Mouse (Mus musculus) hindbrain, embryonic 10.5 days (tissue): ENCODE results near the gene Slc25a28. TPM values are rescaled to one million over a fixed set of nuclear protein-coding genes. Genes with fewer than 3 reads are reported as not detected.

Experiments
- DNase-seq: peaks from one replicate; pipeline ENCODE4 v3.0.0-alpha.2; 2017; ENCODE audit warnings: low spot score
- H3K27ac ChIP-seq: fragments of 300-500 bp; sonication (generic); 2 replicates; pipeline ENCODE4 v1.5.1; 2016; ENCODE audit warnings: mild to moderate bottlenecking, moderate library complexity
- H3K27me3 ChIP-seq: fragments of 300-500 bp; sonication (generic); 2 replicates; pipeline ENCODE4 v1.6.1; 2016; ENCODE audit warnings: mild to moderate bottlenecking; ENCODE audit not compliant: poor library complexity, insufficient read depth, severe bottlenecking
- H3K36me3 ChIP-seq: fragments of 300-500 bp; sonication (generic); 2 replicates; pipeline ENCODE4 v1.6.1; 2016; ENCODE audit warnings: mild to moderate bottlenecking, moderate library complexity
- H3K4me1 ChIP-seq: fragments of 300-500 bp; sonication (generic); replicated peaks from 2 replicates; pipeline ENCODE4 v1.6.1; 2016; ENCODE audit warnings: mild to moderate bottlenecking
- H3K4me3 ChIP-seq: fragments of 300-500 bp; sonication (generic); 2 replicates; pipeline ENCODE4 v1.5.1; 2016; ENCODE audit warnings: mild to moderate bottlenecking, moderate library complexity
- H3K9me3 ChIP-seq: fragments of 300-500 bp; sonication (generic); 2 replicates; pipeline ENCODE4 v1.6.1; 2016; ENCODE audit warnings: mild to moderate bottlenecking, moderate library complexity
- WGBS: fragments of 180-500 bp; shearing (Covaris S2); methylation state at CpG from one replicate; pipeline ENCODE4 v1.1.7; 2016; 5-methylcytosine and 5-hydroxymethylcytosine counted together
- polyA plus RNA-seq: library from polyadenylated mRNA; unstranded; fragments of >200 nt; fragmentation: Nextera tagmentation; extraction: Ambion mirVana; gene quantifications from 2 replicates; pipeline ENCODE4 v1.2.1, GENCODE M21; 2016

The Slc25a28 gene
- polyA plus RNA-seq, 1 experiment from 2014 or later = 12.3 TPM

DNA sequence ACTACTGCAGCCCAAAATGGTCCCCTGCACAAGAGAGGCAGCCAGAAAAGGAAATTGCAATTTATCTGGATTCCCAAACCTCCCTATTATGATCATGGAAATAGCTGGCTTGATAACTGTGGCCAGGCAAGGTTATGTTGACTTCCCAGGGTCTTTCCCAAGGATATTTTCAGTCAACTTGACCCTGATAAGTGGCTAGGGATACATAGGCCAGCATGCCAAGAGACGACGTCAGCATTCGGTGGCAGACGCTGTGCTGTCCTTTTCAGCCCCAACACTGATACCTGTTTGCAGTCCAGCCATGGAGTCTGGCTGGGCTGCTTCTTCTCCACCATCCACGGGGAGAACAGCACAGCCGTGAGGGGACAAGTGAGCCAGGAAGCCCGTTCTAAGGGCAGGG, 3.6 kb downstream of the Slc25a28 start:
- WGBS = 86% methylated on average over 7 of the region's 7 CpGs
- peaks cover 26% of the 10 kb centered on the region for H3K4me1 ChIP-seq
- H3K9me3 ChIP-seq = no peaks in the 10 kb centered on the region
- peaks cover 7% of the 10 kb centered on the region for H3K36me3 ChIP-seq
- no peak for DNase-seq
- no peak overlapping the region for H3K27ac ChIP-seq
- no peaks in the 10 kb centered on the region for H3K27me3 ChIP-seq
- H3K4me3 ChIP-seq = no peak overlapping the region

- WGBS = 82% methylated on average over 8 of the region's 8 CpGs
- Histone ChIP-seq H3K27me3 (no peaks in the 10 kb centered on the region), H3K4me3 (no peak overlapping the region), H3K36me3 (peaks cover 11% of the 10 kb centered on the region), H3K4me1 (peaks cover 22% of the 10 kb centered on the region), H3K9me3 (no peaks in the 10 kb centered on the region), H3K27ac (no peak overlapping the region)
- DNase-seq = no peak
These were observed 5.4 kb downstream of the Slc25a28 start for GRCm38 (mm10) chr19:43669136-43669759.

DNA sequence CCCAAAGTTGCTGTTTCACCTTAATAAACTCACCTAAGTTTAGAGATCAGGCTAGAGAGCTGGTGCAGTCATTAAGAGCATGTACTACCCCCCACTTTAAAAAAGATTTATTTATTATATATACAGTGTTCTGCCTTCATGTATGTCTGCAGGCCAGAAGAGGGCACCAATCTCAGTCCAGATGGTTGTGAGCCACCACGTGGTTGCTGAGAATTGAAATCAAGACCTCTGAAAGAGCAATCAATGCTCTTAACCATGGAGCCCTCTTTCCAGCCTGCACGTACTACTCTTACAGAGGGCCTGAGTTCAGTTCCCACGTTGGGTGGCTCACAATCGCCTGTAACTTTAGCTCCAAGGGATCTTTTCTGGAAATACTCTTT, 7.3 kb downstream of the Slc25a28 start:
- no peaks in the 10 kb centered on the region for H3K27me3 ChIP-seq
- no peak overlapping the region for H3K27ac ChIP-seq
- 73% methylated on average over 4 of the region's 4 CpGs for WGBS
- no peak overlapping the region for H3K4me3 ChIP-seq
- DNase-seq = no peak
- H3K4me1 ChIP-seq = peaks cover 11% of the 10 kb centered on the region
- H3K9me3 ChIP-seq = no peaks in the 10 kb centered on the region
- H3K36me3 ChIP-seq = peaks cover 28% of the 10 kb centered on the region

DNA sequence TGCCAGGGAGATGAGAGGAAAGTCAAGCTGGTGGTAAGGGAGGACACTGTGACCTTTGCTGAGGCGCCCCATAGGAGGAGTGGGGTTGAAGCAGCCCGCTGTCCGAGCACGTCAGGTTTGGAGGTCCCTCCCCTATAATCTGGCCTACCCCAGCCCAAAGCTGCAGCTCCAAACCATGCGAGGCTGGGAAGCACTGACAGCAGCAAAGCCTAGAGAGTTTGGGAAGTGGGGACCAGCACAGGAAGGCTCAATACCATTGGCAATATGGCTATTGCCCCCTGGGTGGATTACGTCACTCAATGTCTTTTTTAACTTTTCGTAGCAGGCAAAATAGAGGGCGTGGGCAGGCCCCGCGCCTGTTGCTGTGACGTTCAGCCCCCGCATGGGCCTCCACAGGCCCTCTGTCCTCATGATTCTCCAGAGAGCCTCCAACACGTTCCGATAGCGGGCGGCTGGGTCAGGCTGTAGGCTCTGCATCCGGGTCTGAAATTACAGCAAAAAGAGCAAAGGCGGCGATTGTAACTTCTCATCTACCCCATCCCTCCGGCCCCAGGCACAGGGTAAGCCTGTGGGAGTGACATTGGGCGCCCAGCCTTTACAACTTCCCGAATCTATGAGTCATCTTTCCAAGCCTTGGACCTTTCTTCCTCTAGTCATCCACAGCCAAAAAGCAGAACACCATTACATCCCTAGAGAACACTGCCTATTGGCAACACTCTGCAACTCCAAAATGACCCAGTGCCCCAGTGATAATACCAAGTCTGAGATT, 7.8 kb downstream of the Slc25a28 start:
- Histone ChIP-seq H3K36me3 (peaks cover 28% of the 10 kb centered on the region), H3K9me3 (no peaks in the 10 kb centered on the region), H3K4me1 (peaks cover 15% of the 10 kb centered on the region), H3K27ac (no peak overlapping the region), H3K27me3 (no peaks in the 10 kb centered on the region), H3K4me3 (no peak overlapping the region)
- 91% methylated on average over 22 of the region's 22 CpGs for WGBS
- DNase-seq = no peak

- Histone ChIP-seq H3K36me3 (peaks cover 28% of the 10 kb centered on the region), H3K9me3 (no peaks in the 10 kb centered on the region), H3K4me1 (peaks cover 14% of the 10 kb centered on the region), H3K27me3 (no peaks in the 10 kb centered on the region), H3K4me3 (no peak overlapping the region), H3K27ac (no peak overlapping the region)
- 54% methylated on average over 12 of the region's 12 CpGs for WGBS
- DNase-seq = peak; percentile 55
These were observed 9.1 kb downstream of the Slc25a28 start for GRCm38 (mm10) chr19:43665441-43666048.

DNA sequence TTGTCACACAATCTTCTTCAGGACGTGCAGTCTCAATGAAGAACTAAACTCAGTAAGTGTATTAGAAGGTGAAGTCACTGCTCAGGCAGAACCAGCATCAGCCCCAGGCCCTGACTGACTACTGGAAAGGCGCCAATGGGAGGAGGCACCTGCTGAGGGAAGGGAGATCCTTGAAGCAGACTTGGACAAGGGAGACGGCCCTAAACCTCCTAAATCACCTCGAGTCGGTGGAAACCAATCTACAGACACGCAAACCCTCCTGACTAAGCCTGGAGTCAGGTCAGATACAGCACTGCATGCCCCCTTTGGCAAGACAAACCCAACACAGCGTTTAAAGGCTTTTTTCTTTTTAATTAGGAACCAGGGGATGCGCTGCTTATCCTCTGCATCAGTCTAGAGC, 11.2 kb downstream of the Slc25a28 start:
- peaks cover 28% of the 10 kb centered on the region for H3K36me3 ChIP-seq
- no peak overlapping the region for H3K4me3 ChIP-seq
- H3K27ac ChIP-seq = no peak overlapping the region
- no peak for DNase-seq
- 86% methylated on average over 8 of the region's 8 CpGs for WGBS
- H3K4me1 ChIP-seq = peaks cover 10% of the 10 kb centered on the region
- no peaks in the 10 kb centered on the region for H3K9me3 ChIP-seq
- no peaks in the 10 kb centered on the region for H3K27me3 ChIP-seq

DNA sequence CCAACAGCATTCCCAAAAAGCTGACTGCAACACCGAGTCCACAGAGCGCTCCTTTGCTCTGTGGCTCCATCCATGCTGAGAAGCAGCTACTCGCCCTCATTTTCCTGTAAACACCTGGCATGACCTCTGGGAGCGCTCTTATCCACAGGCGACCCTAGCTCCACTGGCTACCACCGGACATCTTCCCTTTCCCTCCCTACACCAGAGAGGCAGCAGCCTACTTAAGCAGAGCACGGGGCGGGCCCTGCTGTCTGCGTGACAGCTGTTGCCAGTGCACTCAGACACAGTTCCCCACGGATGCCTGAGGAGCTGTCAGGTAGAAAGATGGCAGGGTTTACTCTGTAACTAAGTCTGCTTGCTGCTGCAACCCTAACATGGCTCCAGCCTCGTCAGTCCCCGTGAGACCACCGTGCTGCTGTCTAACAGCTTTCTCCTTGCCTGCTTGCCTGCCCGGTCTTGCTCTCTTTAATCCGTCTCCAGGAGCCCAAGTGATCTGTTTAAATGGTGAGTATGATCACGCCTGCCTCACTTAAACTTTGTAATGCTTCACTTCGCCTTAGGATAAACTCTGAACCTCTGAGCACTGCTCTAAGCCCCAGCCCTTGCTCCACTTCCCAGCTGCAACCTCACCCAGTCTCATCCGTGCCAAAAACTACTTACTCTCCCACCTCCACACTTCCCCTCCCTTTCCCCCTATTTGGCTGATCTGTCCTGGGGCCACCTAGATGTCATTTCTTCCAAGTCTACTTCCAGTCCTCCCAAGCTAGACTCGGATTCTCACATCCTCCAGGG, 12.3 kb downstream of the Slc25a28 start:
- 0 out of 2 replicates have a peak overlapping the region, but pooled peaks have one; percentile 12 for H3K27ac ChIP-seq
- no peaks in the 10 kb centered on the region for H3K27me3 ChIP-seq
- DNase-seq = peak; percentile 51
- WGBS = 36% methylated on average over 19 of the region's 19 CpGs
- peaks cover 10% of the 10 kb centered on the region for H3K4me1 ChIP-seq
- H3K9me3 ChIP-seq = no peaks in the 10 kb centered on the region
- H3K36me3 ChIP-seq = peaks cover 28% of the 10 kb centered on the region
- H3K4me3 ChIP-seq = no peak overlapping the region

DNA sequence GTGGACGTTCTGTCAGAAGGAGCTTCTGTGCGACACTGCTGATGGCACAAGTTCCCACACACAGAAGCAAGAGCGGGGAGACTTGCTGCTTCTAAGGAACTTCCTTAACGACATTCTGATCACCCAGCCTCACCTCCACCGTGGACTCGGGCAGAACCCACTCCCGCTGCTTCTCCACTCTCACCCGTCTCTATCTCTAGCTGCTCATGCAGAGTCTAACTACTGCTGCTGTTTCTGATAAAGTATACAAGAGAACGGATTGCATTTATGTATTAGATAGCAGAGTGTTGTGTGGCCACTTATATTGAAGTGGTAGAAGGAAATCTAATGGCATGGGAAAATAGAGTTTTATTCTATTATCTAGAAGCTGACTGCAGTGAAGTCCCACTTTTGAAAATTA, 13.9 kb downstream of the Slc25a28 start:
- Histone ChIP-seq H3K36me3 (peaks cover 20% of the 10 kb centered on the region), H3K9me3 (no peaks in the 10 kb centered on the region), H3K4me1 (peaks cover 10% of the 10 kb centered on the region), H3K4me3 (no peak overlapping the region), H3K27me3 (peaks cover 4% of the 10 kb centered on the region; the same call in 1 of the 2 replicates), H3K27ac (no peak overlapping the region)
- WGBS = 91% methylated on average over 9 of the region's 9 CpGs
- DNase-seq = no peak

DNA sequence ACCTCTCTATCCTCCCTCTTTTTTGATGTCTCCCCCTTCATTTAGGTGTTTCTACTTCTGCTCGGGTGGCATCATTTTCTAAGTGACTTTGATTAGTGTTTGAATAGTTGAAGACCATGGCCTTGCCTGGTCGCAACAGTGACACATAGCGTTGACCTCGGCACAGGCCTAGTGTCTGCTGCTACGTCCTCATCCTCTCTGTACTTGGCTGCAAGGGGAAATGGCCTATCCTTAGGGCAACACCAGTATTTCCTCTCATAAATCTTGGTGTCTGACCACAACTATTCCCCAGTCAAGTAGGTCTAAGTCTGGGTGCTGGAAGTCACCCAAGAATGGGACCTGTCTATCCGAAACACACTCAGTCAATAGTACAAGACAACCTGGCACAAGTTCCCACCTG, 15.0 kb downstream of the Slc25a28 start:
- WGBS = 87% methylated on average over 6 of the region's 6 CpGs

GRCm38 (mm10) chr19:43655735-43656492, 18.8 kb downstream of the Slc25a28 start:
- WGBS = 42% methylated on average over 11 of the region's 11 CpGs
- H3K36me3 ChIP-seq = no peaks in the 10 kb centered on the region
- H3K4me1 ChIP-seq = no peaks in the 10 kb centered on the region
- DNase-seq = peak; percentile 71
- no peak overlapping the region for H3K27ac ChIP-seq
- no peaks in the 10 kb centered on the region for H3K9me3 ChIP-seq
- H3K4me3 ChIP-seq = no peak overlapping the region
- peaks cover 22% of the 10 kb centered on the region for H3K27me3 ChIP-seq

More for the DNA sequence above, 15.0 kb downstream of the Slc25a28 start:
- H3K27me3 ChIP-seq = peaks cover 7% of the 10 kb centered on the region
- no peak overlapping the region for H3K4me3 ChIP-seq
- H3K36me3 ChIP-seq = peaks cover 20% of the 10 kb centered on the region
- no peak for DNase-seq
- peaks cover 10% of the 10 kb centered on the region for H3K4me1 ChIP-seq
- H3K27ac ChIP-seq = no peak overlapping the region
- no peaks in the 10 kb centered on the region for H3K9me3 ChIP-seq

DNA sequence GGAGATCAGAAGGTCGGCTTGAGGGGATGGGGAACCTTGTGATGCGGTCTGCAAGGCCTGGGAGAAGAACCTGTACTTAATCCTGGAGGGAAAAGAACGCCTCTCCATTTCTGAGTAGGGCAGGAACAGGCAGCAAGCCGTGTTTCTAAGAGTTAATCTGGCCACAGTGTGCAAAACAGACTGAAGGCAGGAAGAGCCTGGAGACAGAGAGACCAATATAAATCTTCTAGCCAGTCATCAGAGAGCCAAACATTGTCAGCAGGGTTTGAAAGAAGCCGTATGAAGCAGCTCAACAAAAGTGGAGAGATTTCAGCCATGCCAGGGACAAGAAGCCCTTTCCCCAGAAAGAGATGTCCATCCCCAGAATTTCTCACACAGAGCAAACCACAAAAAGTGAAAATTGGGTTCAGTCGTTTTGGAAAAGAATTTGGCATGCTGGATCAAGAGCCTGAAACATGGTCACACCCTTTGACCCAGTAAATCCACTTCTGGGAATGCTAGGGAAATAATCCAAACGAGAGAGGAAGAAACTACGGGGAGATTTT, 23.4 kb downstream of the Slc25a28 start:
- Histone ChIP-seq H3K4me3 (no peak overlapping the region), H3K4me1 (no peaks in the 10 kb centered on the region), H3K27ac (no peak overlapping the region), H3K36me3 (no peaks in the 10 kb centered on the region), H3K9me3 (no peaks in the 10 kb centered on the region), H3K27me3 (peaks cover 19% of the 10 kb centered on the region)
- WGBS = 74% methylated on average over 8 of the region's 8 CpGs
- DNase-seq = no peak

DNA sequence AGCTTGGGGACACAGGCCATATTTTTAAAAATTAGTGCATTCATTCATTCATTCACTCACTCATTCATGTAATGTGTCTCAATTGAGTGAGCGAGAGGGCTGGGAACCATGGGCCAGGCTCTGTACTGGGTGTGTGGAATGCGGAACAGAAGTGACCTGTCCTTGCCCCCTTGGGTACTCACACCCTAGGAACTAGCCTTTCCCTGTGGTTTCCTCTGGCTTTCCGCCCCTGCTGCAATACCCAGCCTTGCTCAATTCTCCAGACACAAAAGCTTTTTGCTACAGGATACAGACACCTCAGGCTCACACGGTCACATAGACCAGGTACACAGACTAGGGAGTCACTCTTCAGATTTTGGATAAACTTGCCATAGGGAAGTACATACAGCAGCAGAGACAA, 26.3 kb downstream of the Slc25a28 start:
- Histone ChIP-seq H3K27me3 (peaks cover 7% of the 10 kb centered on the region), H3K4me1 (no peaks in the 10 kb centered on the region), H3K4me3 (no peak overlapping the region), H3K36me3 (no peaks in the 10 kb centered on the region), H3K27ac (no peak overlapping the region), H3K9me3 (no peaks in the 10 kb centered on the region)
- no peak for DNase-seq
- WGBS = 93% methylated on average over 4 of the region's 4 CpGs
